Mouse (Mus musculus) limb, embryonic 12.5 days (tissue): ENCODE results near the gene Tubgcp2. TPM values are rescaled to one million over a fixed set of nuclear protein-coding genes. Genes with fewer than 3 reads are reported as not detected.

Experiments
- ATAC-seq: fragments of 200-750 bp; cut with Nextera tagmentation; 2 replicates; pipeline ENCODE4 v1.8.0; 2017; ENCODE audit warnings: low read depth, moderate TSS enrichment; ENCODE audit not compliant: insufficient number of reproducible peaks, insufficient read depth, low FRiP score, low TSS enrichment
- H3K27ac ChIP-seq: fragments of 300-500 bp; sonication (generic); 2 replicates; pipeline ENCODE4 v1.5.1; 2016; ENCODE audit warnings: mild to moderate bottlenecking, moderate library complexity
- H3K27me3 ChIP-seq: fragments of 300-500 bp; sonication (generic); 2 replicates; pipeline ENCODE4 v1.6.1; 2016; ENCODE audit warnings: mild to moderate bottlenecking, moderate library complexity
- H3K36me3 ChIP-seq: fragments of 300-500 bp; sonication (generic); 2 replicates; pipeline ENCODE4 v1.6.1; 2016; ENCODE audit warnings: mild to moderate bottlenecking, moderate library complexity
- H3K4me1 ChIP-seq: fragments of 300-500 bp; sonication (generic); replicated peaks from 2 replicates; pipeline ENCODE4 v1.6.1; 2016
- H3K4me2 ChIP-seq: fragments of 300-500 bp; sonication (generic); 2 replicates; pipeline ENCODE4 v1.6.1; 2016; ENCODE audit warnings: mild to moderate bottlenecking, moderate library complexity
- H3K4me3 ChIP-seq: fragments of 300-500 bp; sonication (generic); replicated peaks from 2 replicates; pipeline ENCODE4 v1.5.1; 2016; ENCODE audit warnings: mild to moderate bottlenecking
- H3K9ac ChIP-seq: fragments of 300-500 bp; sonication (generic); replicated peaks from 2 replicates; pipeline ENCODE4 v1.6.1; 2016; ENCODE audit warnings: mild to moderate bottlenecking, moderate library complexity
- H3K9me3 ChIP-seq: fragments of 300-500 bp; sonication (generic); 2 replicates; pipeline ENCODE4 v1.6.1; 2016; ENCODE audit warnings: mild to moderate bottlenecking, moderate library complexity
- WGBS: fragments of 180-500 bp; shearing (Covaris S2); methylation state at CpG from one replicate; pipeline ENCODE4 v1.1.7; 2016; 5-methylcytosine and 5-hydroxymethylcytosine counted together
- polyA plus RNA-seq: library from polyadenylated mRNA; unstranded; fragments of >200 nt; fragmentation: Nextera tagmentation; extraction: Ambion mirVana; gene quantifications from 2 replicates; pipeline ENCODE4 v1.2.1, GENCODE M21; 2016

Gene Tubgcp2
- polyA plus RNA-seq, 1 experiment from 2014 or later = 82.3 TPM

DNA sequence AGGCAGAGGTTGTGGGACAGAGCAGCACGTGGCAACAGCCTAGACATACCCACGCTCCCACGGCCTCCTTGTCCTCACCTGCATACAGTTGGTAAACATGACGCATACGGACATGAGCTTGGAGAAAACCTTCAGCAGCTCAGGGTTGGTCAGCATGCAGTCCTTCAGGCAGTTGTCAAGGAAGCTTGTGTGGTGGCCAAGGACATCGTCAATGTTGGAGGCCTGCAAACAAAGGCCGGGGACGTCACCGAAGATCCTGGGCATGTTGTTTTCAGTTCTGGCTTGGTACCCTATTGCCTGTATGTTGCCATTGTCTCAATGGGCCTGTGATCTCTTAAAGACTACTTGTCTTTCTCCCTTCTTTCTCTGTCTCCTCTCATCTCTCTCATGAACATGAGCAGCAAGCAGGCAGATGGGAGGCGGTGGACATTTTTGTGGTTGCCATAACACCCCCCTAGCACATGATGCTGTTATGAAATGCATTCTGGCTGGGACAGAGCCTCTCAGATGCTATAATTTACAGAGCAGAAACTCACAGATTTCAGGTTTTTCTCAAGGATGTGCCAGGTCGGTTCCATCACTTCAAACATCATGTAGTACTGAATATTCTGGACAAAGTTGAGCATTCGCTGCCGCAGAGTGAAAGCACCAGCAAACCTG is 37.6 kb downstream of the Tubgcp2 start:
- Histone ChIP-seq H3K27ac (no peak overlapping the region), H3K4me2 (no peak overlapping the region), H3K27me3 (no peaks in the 10 kb centered on the region), H3K4me3 (no peak overlapping the region), H3K9ac (no peak overlapping the region), H3K36me3 (peaks cover 94% of the 10 kb centered on the region), H3K9me3 (no peaks in the 10 kb centered on the region), H3K4me1 (no peaks in the 10 kb centered on the region)
- no peak for ATAC-seq
- 94% methylated on average over 13 of the region's 13 CpGs for WGBS

DNA sequence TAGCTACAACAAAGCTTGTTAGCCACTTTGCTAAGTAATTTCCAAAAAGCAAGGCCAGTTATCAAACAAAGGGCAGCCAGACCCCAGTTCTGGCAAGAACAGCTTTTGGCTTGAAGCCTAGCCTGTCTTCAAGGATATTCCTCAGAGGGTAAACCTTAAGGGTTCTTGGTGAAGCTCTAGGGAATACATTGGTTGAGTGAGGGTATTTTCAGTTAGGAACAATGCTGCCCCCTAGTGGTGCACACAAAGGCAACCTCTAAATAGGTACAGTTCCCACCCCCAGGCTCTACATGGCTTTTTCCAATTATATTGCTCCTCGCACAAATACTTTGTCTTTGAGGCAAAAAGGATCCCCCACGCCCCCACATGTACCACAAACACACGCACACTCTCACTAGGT is 41.8 kb downstream of the Tubgcp2 start:
- no peak for ATAC-seq
- H3K4me1 ChIP-seq = no peaks in the 10 kb centered on the region
- H3K9me3 ChIP-seq = no peaks in the 10 kb centered on the region
- H3K36me3 ChIP-seq = peaks cover 59% of the 10 kb centered on the region
- no peak overlapping the region for H3K9ac ChIP-seq
- no peak overlapping the region for H3K4me3 ChIP-seq
- no peak overlapping the region for H3K4me2 ChIP-seq
- no peaks in the 10 kb centered on the region for H3K27me3 ChIP-seq
- WGBS = 33% methylated on average over 3 of the region's 3 CpGs
- no peak overlapping the region for H3K27ac ChIP-seq

DNA sequence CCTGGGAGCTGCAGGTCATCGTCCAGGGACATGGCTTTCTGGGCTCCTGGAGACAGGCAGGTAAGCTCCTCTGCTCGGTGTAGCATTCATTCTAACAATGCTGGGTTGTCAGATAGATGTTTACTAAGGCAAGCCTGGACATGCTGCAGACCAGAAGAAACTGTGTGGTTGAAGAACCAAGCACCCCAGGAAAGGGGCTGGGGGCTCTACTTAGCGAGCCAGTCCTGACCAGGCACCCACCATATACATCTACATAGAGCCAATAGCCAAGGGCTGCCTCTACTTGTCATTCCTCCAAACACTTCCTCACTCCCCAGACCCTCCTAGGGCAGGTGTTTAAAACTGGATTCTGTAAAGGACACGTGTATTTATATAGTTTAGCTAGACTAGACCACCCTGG is 42.3 kb downstream of the Tubgcp2 start:
- H3K9ac ChIP-seq = no peak overlapping the region
- no peak overlapping the region for H3K4me3 ChIP-seq
- no peak overlapping the region for H3K4me2 ChIP-seq
- no peaks in the 10 kb centered on the region for H3K9me3 ChIP-seq
- H3K27ac ChIP-seq = no peak overlapping the region
- no peaks in the 10 kb centered on the region for H3K27me3 ChIP-seq
- H3K36me3 ChIP-seq = peaks cover 55% of the 10 kb centered on the region
- no peaks in the 10 kb centered on the region for H3K4me1 ChIP-seq
- ATAC-seq = no peak
- 75% methylated on average over 4 of the region's 4 CpGs for WGBS

DNA sequence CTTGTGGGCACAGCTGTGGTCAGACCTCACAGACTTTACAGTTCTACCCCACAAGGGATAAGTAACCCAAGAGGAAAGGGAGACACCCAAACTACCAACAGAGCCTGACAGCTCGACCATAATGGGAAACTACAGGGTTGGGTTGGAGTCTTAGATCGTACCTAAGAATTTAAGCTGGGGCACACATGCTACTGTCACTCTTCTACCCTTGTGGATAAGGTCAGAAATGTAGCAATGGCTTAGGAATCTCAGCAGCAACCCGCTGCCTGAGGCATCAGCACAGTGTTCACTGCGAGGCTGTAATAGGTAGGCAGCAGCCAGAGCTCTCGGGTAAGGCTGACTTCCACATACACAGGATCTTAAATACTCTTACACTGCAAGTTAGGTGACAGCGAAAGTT is 42.9 kb downstream of the Tubgcp2 start:
- H3K27me3 ChIP-seq = no peaks in the 10 kb centered on the region
- H3K9ac ChIP-seq = no peak overlapping the region
- no peaks in the 10 kb centered on the region for H3K4me1 ChIP-seq
- no peak overlapping the region for H3K4me3 ChIP-seq
- no peak overlapping the region for H3K27ac ChIP-seq
- no peak overlapping the region for H3K4me2 ChIP-seq
- H3K9me3 ChIP-seq = no peaks in the 10 kb centered on the region
- H3K36me3 ChIP-seq = peaks cover 48% of the 10 kb centered on the region
- ATAC-seq = no peak
- WGBS = 86% methylated on average over 6 of the region's 6 CpGs

DNA sequence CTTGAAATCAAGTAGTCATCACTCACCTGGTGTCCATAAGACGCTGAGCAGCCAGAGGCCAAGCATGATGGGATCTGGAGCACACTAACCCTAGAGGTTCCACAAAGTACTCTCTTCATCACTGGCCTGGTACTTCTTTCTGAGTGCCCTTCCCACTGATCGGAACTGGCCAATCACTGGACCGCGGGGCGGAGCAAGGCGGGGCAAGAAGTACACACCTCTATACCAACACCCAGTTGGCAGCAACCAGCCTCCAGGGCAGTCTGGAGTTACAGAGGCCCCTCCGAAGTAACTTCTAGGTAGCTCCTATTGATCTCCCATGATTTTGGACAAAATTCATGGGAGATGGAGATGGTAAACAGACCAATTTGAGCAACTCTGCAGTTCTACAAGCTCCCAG is 44.1 kb downstream of the Tubgcp2 start, which contains the start of gene Adam8:
Adam8 (minus strand) TSS at position 157 of the 400 bp plus-strand sequence.
- Histone ChIP-seq H3K9me3 (no peaks in the 10 kb centered on the region), H3K36me3 (peaks cover 37% of the 10 kb centered on the region), H3K27ac (no peak within 1 kb of the TSS), H3K4me3 (no peak within 1 kb of the TSS), H3K4me1 (no peaks in the 10 kb centered on the region), H3K27me3 (no peaks in the 10 kb centered on the region), H3K4me2 (no peak within 1 kb of the TSS), H3K9ac (no peak within 1 kb of the TSS)
- 23% methylated on average over 7 of the region's 7 CpGs for WGBS
- ATAC-seq = no peak

DNA sequence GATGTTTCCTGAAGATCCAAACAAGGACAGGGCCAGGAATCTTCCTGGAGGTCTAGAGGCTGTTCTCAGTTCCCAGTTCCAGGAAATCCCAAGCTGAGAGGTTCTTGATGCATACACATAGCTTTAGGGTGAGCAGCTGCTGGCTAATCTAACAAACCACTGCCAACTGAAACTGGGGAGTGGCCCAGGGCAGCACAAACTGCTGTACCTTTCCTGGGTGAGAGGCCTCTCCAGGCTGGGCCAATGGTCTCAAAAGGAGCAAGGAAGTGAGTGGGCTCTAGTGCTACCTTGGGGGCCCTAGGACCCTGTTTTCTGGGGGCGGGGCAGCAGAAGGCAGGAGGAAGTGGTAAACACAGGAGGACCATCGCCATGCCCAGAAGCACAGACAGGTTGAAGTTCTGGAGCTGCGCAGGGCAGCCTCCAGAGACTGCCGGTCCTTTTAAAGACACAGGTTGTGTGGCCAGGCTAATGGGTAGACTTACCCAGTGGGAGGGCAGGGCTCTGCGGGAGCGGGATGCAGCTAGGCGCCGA is 45.5 kb downstream of the Tubgcp2 start:
- no peak overlapping the region for H3K27ac ChIP-seq
- no peaks in the 10 kb centered on the region for H3K4me1 ChIP-seq
- 72% methylated on average over 8 of the region's 8 CpGs for WGBS
- no peaks in the 10 kb centered on the region for H3K9me3 ChIP-seq
- H3K4me3 ChIP-seq = no peak overlapping the region
- peaks cover 25% of the 10 kb centered on the region for H3K36me3 ChIP-seq
- H3K27me3 ChIP-seq = no peaks in the 10 kb centered on the region
- H3K4me2 ChIP-seq = no peak overlapping the region
- no peak overlapping the region for H3K9ac ChIP-seq
- no peak for ATAC-seq

DNA sequence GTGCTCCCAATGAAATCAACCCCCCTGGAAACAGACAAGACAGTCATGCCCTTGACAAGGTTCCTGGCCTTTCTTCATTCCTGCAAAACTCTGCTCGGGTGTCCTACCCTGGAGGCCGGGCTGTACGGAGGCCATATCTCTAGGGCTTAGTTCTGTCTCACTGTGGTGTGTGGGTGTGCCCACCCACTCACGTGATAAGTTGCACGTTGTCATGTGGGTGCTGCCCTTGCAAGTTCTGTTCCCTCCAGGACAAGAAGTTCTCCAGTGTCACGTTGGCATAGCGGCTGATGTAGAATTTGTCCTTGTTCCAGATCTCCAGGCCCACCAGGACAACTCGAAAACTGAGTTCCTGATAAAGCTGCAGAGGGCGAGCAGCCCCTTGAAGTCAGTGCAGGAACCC is 48.2 kb downstream of the Tubgcp2 start:
- no peak overlapping the region for H3K4me3 ChIP-seq
- 0 out of 2 replicates have a peak, but pooled peaks cover 3% of the 10 kb centered on the region for H3K36me3 ChIP-seq
- H3K27ac ChIP-seq = no peak overlapping the region
- WGBS = 90% methylated on average over 9 of the region's 9 CpGs
- H3K4me1 ChIP-seq = no peaks in the 10 kb centered on the region
- no peak overlapping the region for H3K9ac ChIP-seq
- no peaks in the 10 kb centered on the region for H3K9me3 ChIP-seq
- H3K27me3 ChIP-seq = no peaks in the 10 kb centered on the region
- no peak for ATAC-seq
- H3K4me2 ChIP-seq = no peak overlapping the region

DNA sequence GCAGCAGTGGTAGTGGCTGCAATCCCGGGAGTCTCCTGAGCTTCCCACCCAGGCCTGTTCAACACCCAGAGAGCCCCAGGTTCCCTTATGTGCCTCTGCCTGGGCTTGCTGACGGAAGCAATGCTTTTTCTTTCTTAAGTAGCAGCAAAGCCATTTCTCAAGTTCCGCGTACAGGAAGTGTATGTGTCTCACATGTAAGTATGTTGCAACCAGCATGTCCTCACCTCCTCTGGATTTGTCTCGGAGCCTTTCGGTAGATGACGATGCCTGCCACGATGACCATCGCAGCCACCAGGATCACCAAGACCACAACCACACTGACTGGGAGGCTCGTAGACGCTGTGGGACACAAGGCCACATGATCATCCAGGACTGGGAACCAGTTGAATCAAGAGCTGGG is 52.0 kb downstream of the Tubgcp2 start:
- H3K27ac ChIP-seq = no peak overlapping the region
- 92% methylated on average over 11 of the region's 11 CpGs for WGBS
- no peaks in the 10 kb centered on the region for H3K27me3 ChIP-seq
- H3K4me3 ChIP-seq = no peak overlapping the region
- no peak overlapping the region for H3K9ac ChIP-seq
- 0 out of 2 replicates have a peak, but pooled peaks cover 3% of the 10 kb centered on the region for H3K36me3 ChIP-seq
- H3K4me1 ChIP-seq = no peaks in the 10 kb centered on the region
- H3K4me2 ChIP-seq = no peak overlapping the region
- ATAC-seq = no peak
- no peaks in the 10 kb centered on the region for H3K9me3 ChIP-seq

DNA sequence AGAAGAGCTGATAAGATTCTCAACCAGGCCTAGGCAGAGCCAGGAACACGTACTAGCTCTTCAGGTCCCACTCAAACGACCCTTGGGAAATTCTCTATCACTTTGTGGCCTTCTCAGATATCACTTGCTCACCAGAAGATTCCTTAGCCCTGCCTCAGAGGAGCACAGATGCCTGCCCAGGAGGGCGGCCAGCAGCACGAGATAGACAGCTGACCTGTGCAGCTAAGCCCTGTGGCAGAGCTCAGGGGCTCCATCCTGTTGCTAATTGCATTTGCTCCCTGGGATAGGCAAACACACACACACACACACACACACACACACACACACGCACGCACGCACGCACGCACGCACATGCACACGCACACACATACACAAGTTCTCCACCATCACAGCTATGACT is 54.4 kb downstream of the Tubgcp2 start:
- 0 out of 2 replicates have a peak, but pooled peaks cover 3% of the 10 kb centered on the region for H3K36me3 ChIP-seq
- no peak for ATAC-seq
- no peak overlapping the region for H3K4me3 ChIP-seq
- H3K9me3 ChIP-seq = no peaks in the 10 kb centered on the region
- 87% methylated on average over 11 of the region's 11 CpGs for WGBS
- H3K9ac ChIP-seq = no peak overlapping the region
- H3K4me2 ChIP-seq = no peak overlapping the region
- H3K27ac ChIP-seq = no peak overlapping the region
- H3K27me3 ChIP-seq = no peaks in the 10 kb centered on the region
- H3K4me1 ChIP-seq = peaks cover 4% of the 10 kb centered on the region; the same call in 1 of the 2 replicates

DNA sequence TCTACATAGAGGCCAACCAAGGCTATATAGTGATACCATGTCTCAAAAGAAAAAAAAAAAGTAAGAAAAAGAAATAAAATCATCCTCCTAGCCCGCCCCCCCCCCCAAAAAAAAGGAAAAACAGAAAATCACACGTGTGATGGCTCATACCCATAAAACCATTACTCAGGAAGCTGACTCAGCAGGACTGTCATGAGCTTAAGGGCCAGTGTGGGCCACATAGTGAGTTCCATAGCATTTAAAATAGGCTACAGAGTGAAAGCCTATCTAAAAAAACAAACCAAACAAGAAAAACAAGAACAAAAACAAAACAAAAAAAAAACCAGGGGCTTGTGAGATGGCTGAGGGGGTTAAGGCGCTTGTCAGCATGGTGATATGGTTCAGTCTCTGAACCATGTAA is 55.7 kb downstream of the Tubgcp2 start:
- Histone ChIP-seq H3K9me3 (no peaks in the 10 kb centered on the region), H3K9ac (no peak overlapping the region), H3K4me3 (no peak overlapping the region), H3K36me3 (no peaks in the 10 kb centered on the region), H3K27me3 (no peaks in the 10 kb centered on the region), H3K4me1 (peaks cover 4% of the 10 kb centered on the region; the same call in 1 of the 2 replicates), H3K4me2 (no peak overlapping the region), H3K27ac (no peak overlapping the region)
- ATAC-seq = no peak
- 48% methylated on average over 3 of the region's 3 CpGs for WGBS

DNA sequence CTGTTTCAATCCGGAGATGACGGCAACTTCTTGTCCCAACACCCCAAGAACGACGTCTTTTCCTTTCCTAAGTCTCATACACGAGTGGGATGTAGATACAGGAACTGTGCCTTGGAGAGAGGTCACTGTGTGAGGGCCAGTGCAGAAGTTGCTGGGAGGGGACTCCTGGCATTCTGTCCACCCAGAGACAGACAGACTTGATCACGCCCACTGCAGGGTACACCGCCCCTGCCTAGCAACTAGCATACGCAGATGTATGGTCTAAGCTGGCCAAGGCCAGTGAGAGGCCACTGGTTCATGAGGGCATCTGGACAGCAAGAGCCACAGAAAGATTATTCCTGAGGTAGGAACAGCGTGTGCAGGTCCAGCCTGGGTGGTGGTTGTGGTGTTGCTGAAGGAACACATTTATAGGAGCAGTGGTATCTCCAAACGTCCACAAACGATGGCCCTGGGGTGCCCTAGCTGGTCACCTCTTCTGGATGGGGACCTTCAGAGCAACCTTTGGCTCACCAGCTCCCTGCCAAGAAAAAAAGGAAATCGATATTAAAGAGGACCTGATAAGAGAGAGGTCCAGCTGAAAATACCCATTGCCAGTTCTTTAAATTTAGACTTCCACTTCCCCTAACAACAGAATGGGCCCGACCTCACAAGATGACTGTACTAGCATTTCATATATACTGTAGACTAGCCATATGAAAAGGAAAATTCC is 57.3 kb downstream of the Tubgcp2 start:
- Histone ChIP-seq H3K4me3 (peak overlapping the region; percentile 49), H3K4me2 (peak overlapping the region; percentile 64), H3K4me1 (peaks cover 4% of the 10 kb centered on the region; the same call in 1 of the 2 replicates), H3K36me3 (no peaks in the 10 kb centered on the region), H3K27me3 (no peaks in the 10 kb centered on the region), H3K9me3 (no peaks in the 10 kb centered on the region), H3K9ac (peak overlapping the region; percentile 44; the same call in 1 of the 2 replicates), H3K27ac (no peak overlapping the region)
- peak; percentile 54; the same call in 1 of the 2 replicates for ATAC-seq
- 47% methylated on average over 13 of the region's 13 CpGs for whole genome bisulfite sequencing
